Mouse (Mus musculus): ENCODE results near the gene Cltc.
A peak's percentile ranks its signal among the peaks of the same experiment; 100 is the strongest.
"Not testable (repeated sequence)": the region's sequence is repeated elsewhere in the genome, so short reads cannot be mapped to it uniquely, and the experiment has no call there.

Gene Cltc

DNA sequence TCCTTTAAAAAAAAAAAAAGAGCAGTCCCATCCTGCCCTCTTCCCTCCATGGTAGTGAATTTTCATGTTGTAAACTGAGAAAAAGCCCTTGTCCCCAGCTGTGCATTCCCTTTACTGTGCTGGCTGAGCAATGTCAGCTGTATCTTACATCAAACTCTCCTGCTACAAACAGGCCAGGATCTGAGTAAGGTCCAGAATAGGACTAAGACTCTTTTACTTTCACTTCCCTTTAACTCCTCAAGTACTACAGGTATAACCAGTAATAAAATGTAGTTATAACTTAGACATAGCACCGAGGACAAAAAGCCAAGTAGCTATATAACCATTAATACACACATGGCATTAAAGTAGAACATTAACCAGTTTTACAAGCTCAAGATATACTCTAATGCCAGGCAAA is 18.4 kb downstream of the Cltc start:
- DNase-seq (ENCODE audit: low spot score in 2 of 2) = no peak

DNA sequence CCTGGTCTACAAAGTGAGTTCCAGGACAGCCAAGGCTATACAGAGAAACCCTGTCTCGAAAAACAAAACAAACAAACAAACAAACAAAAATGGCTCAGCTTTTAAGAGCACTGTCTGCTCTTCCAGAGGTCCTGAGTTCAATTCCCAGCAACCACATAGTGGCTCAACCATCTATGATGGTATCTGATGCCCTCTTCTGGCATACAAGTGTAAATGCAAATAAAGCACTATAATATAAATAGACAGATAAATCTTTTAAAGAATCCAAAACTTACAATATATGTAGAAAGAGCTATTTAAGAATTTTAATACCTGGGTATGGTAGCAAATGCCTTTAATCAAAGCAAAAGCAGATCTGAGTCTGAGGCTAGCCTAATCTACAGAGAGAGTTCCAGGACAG is 19.1 kb downstream of the Cltc start:
- DNase-seq (ENCODE audit: low spot score in 2 of 2) = not testable (repeated sequence)

DNA sequence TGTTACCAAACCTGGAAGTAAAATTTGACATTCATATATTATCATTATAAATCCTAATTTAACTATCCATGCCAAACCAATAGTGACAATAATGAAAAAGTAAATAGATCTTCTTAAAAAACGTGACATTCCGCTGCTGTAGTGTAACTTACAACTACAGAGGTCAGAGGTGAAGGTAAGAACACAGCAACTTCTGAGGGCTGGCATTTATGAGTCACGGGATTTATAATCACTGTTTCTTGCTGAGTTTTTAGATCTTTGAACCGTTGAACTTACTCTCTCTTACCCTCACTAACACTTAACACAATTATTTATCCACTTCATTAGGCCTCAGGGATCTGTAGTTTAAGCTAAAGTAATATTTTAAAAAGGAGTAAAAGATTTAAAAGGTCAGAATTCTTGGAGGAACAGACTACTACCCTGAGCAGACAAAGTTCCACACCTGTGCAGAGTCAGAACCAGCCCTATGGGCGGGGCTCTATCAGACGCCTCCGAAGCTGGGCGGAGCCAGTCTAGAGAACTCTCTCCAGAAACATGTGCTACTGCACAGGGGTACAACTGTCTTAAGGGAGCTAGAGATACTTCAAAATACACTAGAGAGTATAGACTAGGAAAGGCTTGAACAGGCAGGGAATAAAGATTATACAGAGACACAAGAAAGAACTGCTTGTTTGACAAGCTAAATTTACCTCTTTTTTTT is 19.9 kb downstream of the Cltc start:
- no peak for DNase-seq (ENCODE audit: low spot score in 2 of 2)

DNA sequence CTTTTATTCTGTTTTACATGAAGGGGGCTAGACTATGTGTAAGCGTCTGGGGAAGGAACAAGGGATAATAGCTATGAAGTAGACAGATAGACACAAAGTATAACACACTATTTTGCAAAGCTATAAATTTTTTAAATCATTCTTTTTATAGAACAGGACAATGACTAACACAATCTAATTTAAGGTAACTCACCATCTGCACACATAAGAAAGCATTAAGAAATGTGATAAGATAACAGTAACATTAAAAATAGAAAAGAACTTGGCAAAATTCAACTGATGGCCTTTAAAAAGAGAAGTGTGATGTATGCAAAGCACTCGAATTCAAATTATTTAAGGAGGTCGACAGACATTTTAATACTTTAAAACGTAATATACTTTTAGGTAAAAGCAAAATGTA is 22.4 kb downstream of the Cltc start:
- no peak for DNase-seq (ENCODE audit: low spot score in 2 of 2)

DNA sequence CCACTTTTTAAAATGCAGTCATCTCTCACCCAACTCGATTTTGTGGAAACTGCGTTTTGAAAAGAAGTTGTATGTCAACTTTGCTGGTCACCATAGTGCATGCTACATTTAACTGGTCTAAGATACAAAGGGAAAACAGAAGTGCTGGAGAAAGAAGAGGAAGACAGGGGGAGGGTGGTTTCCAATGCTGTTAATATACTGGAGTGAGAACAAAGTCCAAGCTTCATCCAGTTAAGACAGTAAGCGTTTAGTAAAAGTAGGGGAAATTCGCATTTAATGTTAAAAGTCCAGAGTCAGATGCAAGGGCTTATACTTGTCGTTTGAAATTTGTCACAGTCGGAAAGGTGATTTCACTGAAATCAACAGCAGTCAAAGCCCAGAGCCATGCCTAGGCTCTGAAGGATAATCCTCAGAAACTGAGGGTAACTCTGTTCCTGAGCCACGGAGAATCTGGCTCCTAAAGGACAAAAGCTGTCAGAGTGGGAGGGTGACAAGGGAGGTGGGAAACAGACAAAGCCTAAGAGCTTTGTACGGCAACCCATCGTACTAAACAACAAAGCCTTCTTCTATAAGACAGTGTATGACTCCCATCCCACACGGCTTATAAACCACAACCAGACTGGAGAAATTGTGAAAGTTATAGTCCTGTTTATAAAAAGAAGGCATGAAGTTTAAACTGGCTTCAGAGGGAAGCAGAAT is 23.0 kb downstream of the Cltc start:
- DNase-seq (ENCODE audit: low spot score in 2 of 2) = peak in 1 of 2 experiments; percentile 25

DNA sequence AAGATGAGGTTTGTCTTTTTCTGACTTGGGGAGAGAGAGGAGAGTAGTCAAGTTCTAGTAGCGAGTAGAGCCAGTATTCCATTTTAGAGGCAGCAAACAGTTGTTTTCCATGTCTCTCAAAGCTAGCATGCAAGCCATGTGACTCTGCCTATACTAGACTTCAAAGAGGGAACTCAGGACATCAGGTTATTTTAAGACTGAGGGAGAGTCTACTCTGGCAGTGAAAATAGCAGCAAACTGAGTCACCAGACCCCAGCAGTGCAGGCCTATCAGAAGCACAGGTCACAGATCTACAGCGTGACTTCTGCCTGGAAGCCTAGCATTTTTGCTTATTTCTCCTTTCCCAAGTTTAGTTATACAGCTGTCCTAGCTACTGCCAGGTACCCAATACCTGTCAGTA is 25.9 kb downstream of the Cltc start:
- DNase-seq (ENCODE audit: low spot score in 2 of 2) = no peak

DNA sequence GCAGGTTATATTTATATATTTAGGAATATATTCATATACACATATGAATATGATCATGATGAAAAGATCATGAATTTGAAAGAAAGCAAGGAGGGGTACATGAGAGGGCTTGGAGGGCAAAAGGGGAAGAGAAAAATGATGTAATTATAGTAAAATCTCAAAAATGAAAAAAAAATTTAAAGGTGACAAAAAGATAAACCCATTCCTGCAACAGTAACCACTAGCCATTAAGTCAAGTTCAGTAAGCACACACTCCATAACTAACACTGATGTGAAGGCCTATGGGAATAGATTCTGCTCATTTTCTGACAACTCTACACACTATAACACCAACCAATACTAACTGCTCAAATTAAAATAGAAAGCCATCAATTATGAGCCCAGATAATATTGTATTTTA is 31.8 kb downstream of the Cltc start:
- DNase-seq (ENCODE audit: low spot score in 2 of 2) = no peak

DNA sequence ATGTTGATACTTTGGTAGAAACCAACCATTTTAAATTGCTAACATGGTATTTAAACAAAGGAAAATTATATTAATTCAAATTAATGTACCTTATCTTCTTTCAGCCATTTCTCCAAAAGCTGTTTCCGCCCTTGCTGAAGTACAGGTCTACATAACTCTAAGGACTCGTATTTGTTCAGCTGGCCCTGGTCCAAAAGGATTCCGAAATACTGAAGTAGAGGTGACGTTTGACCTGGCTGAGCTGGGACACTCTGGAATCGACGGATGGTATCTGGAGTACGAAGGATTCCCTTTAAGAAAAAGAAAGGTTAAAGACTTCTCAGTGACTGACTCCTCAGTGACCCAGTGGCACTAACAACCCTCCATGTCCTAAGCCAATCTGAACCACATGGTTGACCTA is 32.4 kb downstream of the Cltc start:
- no peak for DNase-seq (ENCODE audit: low spot score in 2 of 2)

DNA sequence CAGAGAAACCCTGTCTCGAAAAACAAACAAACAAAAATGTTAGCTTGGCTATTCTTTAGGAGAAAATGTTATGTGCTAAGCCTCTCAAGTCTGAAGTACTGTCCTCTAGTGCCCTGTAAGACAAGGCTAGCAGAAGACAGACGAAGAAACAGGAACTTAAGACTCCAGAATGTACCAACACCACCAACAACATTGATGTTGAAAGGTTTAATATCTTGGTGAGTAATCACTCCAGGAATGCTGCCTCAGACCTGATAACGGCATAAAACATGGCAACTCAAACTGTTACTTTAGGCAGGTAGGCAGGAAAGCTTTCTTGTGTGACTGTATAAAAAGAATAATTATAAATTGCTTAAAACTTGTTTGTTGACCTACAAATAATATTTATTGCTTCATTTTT is 33.4 kb downstream of the Cltc start:
- no peak for DNase-seq (ENCODE audit: low spot score in 2 of 2)

DNA sequence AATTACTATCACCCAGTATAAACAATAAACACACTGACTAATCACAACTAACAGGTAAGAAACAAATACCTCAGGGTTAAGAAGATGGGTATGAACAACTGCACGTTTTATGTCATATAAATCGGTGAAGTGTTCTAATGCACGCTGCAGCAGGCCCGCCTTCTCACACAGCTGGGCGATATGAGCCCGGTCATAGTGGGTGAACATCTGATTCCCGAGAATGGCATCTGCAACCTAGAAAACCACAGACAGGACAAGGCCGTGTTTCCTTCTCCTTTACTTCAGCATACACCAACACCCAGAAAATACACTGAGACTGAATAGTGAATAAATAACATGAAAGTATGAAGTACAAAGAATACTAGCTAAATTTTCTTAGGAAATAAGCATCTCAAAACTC is 38.0 kb downstream of the Cltc start:
- DNase-seq (ENCODE audit: low spot score in 2 of 2) = no peak

DNA sequence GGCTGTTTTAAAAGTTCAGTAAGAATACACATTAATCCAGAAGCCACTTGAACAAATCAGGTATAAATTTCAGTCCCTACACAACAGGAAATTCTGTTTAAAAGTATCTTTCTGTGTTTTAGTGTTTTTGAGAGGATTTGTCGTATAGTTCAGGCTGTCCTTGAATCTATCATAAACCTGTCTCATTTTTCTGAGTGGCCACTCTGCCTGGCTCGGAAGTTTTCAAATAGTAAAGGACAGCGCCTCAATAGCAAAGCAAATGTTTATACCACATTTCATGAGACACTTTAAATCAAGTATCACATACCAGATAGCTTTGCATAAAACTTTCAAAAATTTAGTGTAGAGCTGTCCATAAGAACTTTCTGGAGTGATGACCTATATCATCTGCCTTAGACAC is 39.0 kb downstream of the Cltc start:
- DNase-seq (ENCODE audit: low spot score in 2 of 2) = no peak

DNA sequence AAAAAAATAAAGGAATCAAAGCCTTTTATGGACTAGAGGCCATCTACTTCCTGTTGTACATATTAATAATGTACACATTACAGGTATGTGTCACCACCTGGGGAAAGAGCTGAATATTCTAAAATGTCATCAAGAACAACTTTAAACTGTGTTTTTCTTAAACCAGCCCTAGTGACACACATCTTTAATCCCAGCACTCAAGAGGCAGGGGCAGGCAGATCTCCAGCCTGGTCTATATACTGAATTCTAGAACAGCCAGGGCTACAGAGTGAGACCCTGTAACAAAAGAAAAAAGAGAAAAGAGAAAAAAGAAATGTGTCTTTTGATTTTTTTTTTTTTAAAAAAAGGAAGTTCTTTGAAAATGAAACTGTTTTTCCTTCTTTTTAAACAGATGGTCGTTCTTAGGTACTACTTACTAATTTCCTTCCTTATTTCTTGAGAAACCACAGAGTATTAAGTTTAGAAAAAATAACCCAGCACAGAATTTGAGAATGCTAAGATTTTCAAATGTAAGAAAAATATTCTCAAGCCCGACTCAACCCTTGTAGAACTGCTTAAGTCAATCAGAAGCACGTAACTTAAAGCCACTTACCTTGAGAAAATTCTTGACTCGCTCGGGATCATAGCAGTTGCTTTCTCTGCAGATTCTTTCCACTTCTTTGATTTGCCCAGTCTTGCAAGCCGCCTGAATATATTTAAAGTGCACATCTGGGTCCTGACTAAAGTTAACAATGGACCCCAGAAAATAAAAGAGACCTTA is 39.9 kb downstream of the Cltc start:
- no peak for DNase-seq (ENCODE audit: low spot score in 2 of 2)

DNA sequence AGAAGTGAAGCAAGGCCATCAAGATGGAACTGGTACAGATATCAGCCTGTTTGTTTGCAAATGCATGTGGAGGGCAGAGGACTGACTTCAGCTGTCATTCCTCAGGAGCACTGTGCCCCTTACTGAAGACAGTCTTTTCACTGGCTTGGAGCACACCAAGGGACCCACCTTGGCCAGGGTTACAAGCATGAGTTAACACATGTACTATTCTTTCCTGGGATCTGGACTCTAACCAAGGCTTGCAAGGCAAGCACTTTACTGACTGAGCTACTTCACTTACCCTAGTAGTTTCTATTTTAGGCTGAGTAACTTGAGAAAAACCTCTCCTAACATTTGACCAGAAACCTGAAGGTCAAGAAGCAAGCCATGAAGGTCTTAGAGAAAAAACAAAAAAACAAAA is 42.8 kb downstream of the Cltc start:
- no peak for DNase-seq (ENCODE audit: low spot score in 2 of 2)

DNA sequence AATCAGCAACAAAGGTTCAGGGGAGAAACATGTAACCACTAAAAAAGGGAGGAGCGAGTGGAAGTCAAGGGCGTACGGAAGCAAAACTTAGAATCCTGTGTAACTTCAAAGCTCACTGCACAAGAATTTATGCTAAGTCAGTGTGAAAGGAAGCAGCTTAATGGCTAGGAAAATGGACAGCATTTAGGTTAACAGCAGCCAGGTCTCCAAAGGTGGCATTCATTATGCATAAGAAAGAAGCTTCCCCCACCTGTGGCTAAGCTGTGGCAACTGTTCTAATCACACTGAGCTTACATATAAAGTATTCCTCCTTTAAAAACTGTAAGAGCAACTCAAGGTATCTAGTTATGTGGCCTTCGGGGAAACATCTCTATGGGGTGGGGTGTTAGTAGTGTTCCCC is 56.2 kb downstream of the Cltc start:
- DNase-seq (ENCODE audit: low spot score in 2 of 2) = no peak

DNA sequence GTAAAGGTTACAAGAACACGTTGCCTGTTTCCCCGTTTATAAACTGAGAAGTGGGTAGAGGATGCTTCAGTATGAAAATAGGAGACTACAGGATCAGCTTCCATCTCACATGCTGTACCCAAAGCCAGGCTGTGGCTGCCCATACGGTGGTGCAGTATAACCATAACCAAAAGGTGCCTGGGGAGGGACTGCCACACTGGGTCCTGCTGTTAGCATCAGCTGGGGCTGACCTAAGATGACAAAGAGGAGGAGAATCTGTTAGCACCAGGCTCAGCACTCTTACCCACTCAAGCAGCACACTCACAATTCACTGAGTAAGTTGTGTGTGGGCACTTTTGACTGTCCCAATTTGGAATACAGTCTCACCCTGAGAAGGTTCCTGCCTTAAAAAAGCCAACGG is 61.9 kb downstream of the Cltc start:
- no peak for DNase-seq (ENCODE audit: low spot score in 2 of 2)

DNA sequence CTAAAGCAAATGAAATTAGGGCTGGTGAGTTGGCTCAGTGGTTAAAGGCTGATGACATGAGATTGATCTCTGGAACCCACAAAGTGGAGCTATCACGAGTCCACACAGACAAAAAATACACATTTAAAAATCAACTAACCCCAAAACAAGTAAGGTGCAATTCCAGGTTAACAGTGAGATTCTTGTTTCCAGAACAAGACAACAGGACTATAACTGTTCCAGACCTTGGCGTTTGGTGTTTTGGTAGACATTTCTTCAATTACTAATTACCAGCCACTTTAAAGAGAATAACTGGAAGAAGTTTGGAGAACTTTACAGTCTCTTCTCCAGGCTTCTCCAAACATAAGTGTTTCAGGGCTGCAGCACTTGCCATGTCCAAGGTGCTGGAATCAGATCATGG is 64.8 kb downstream of the Cltc start:
- DNase-seq (ENCODE audit: low spot score in 2 of 2) = no peak

DNA sequence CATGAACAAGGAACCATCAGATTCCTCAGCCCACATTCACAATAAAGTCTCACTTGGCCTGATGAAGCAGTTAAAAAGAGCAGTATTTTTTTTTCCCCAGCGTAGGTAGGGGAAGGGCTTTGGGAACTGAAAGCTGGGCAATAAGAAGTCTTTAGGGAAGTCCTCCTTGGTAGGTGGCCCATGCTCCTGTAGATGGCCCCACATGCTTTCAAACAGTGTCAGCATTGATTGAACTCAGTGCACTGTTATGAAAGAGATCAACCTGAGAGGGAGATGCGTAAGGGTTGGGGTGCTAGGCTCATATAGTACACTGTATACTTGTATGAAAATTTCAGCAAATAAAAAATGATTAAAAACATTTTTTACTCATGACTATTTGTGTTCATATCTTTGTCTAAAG is 65.4 kb downstream of the Cltc start:
- DNase-seq (ENCODE audit: low spot score in 2 of 2) = no peak

DNA sequence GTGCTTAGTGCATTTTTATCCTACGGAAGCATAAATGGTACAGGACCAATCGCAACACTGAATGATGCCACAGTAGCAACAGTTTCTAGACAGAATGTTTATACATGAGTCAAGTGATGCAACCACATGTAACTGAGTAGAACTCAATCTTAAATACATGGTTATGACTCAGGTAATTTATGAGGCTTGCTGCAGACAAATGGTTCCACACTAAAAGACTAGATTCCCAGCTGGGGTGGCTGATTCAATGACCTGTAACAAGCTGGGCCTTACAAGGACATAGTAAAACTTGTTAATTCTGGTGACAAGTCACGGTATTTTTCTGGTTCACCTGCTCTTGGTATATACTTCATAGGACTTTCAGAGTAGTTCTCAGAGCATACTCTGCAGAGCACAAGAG is 65.9 kb downstream of the Cltc start:
- DNase-seq (ENCODE audit: low spot score in 2 of 2) = no peak

DNA sequence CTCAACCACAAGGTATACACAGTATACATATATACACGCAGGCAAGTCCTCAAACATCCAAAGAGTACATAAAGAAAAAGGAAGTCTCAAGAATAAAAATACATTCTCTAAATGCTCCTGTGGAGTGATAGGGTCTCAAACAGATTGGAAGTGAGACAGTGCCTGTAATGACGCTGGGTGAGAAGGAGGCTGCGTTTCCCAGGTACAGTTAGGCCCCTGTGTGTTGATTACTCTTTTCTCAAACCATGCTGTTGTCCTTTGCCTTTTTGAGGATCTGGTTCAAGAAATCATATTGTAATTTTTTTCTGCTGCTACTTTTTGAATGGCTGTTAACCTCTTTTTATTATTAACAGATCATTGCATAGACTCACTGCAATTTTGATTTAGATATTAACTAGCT is 67.0 kb downstream of the Cltc start:
- DNase-seq (ENCODE audit: low spot score in 2 of 2) = no peak

DNA sequence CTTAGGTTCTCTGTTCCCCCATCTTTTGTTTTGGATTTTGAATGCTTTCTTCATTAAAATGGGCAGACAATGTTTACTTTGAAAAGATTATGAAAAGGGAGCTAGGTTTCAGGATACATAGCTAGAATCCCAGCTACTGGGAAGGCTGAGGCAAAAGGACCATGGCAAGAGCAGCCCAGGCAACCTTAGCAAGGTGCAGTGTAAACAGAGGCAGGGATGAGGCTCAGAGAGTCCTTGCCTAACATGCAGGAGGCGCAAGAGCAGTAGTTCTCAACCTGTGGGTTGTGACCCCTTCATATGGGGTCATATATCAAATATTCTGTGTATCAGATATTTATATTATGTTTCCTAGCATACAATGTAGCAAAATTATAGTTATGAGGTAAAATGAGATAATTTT is 72.0 kb downstream of the Cltc start:
- no peak for DNase-seq (ENCODE audit: low spot score in 2 of 2)

DNA sequence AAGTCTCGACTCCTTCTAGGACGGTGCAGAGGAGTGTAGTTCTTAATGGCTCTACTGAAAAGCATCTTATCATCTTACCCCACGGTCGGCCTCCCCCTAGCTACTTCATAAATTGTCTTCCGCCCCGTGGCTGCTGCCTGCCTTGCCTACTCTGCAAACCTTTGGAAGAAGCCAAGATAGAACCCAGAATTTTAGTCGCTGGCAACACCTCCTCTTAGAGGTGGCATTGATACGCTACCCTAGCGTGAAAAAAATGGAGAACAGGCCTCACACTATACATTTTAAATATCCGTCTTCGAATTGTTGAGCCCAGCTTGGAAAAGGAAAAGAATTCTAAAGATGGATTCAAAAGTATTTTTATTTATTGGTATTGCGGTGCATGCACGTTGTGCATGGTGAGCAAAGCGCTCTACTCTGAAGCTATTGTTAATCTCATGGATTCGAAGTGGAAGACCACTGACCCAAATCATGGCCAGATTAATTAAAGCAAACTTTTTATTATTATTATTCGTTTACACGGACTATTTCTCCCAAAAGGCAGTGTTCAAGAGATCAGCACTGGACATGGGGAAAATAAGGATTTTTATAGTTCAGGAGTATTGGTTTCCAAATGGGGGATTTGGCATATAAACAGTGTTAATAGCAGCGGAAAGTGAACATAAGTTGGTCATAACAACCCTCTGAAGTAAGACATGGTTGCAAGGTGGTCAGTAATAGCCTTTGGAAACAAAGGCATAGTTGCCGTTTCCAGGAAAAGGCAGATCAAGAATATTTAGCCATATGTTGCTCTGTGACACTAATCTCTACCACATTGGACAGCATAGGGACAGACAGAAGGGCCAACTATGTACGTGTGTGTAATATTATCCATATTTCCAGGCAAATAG is 73.0 kb downstream of the Cltc start:
- no peak for DNase-seq (ENCODE audit: low spot score in 2 of 2)

All from frontal cortex, postnatal 36 days (tissue).